Mouse (Mus musculus) ZHBTc4 (cell line): ENCODE measurements around the gene Klhl26.

ENCODE experiments used
- DNase-seq: peaks from one replicate; pipeline ENCODE4 v3.0.0-alpha.2; 2011; ENCODE audit warnings: low read depth, low spot score

Gene Klhl26

DNA sequence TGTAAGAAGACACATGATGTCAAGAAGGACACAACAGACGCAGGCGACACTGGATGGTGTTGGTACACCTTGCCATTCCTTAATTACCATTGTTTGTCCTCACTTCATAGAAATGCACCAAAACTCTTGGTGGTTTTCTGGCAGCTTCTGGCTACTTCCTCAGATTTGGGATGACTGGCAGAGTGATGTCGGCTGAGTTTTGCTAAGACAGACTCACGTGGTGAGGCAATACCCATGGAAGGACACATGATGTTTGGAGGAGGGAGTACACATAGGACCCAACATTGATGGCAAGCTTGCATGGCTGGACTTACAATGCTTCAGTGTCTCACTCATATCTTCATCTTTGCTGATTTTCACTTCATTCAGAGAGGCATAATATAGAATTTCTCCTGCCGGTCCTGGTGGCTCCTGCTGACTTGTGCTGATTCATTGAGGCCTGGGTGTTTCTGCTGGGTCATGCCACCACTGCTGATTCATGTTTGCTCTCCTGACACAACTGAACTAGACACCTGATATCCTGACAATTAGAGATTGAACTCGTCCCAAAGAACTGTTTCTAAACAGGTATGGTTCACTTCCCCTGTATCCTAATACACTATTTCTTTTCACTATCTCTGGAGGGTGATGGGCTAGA, 62.3 kb downstream of the Klhl26 start:
- no peak for DNase-seq

DNA sequence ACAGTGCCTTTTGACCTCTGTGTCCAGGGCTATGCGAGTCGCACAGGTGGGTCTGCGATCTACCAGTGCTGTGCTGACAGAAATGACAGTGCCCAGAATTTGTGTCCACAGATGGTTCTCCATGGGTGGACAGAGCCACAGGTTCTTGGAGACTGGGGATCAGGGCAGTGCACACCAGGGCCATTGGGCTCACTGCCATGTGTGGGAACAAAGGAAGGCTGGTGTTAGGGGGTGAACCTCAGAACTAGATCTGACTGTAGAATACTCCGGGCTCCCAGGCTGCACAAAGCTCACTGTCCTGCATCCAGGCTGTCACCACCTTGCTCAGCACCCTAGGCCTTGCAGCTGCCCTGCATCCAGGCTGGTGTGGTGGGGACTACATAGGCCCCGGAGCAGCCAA, 66.5 kb downstream of the Klhl26 start:
- DNase-seq = no peak

- no peak for DNase-seq
Measured at GRCm38 (mm10) chr8:70409455-70409871, 67.3 kb downstream of the Klhl26 start.

GRCm38 (mm10) chr8:70409019-70409418, 67.7 kb downstream of the Klhl26 start:
- DNase-seq = no peak

GRCm38 (mm10) chr8:70408301-70408700, 68.5 kb downstream of the Klhl26 start:
- no peak for DNase-seq

DNA sequence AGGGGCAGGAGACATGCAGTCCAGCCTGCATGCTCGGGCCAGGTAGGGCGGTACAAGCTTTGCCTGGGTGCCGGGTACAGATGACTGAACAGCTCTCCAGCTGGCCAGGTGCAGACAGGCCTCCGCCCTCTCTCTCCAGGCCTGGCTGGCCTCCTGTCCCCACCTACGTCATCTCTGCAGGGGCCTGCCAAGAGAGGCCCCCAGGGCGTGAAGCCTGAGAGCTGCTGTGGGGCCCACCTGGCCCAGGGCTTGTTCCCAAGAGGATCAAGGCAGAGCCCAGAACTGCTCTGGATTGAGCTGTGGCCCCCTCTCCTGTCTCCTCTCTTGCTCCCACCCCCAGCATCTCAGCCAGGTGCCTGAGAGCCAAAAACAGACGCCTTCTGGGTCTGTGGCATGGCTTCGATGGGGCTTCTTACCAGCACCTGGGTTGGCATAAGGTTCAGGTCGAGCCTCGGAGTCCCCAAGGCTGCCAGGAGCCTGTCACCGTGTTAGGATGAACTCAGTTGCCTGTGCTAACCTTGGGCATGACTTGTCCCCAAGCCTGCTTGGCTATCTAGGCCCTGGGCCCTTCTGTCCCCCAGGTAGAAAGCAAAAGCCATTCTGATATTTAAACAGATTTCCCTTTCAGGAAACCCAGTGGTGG, 70.2 kb downstream of the Klhl26 start:
- DNase-seq = no peak

DNA sequence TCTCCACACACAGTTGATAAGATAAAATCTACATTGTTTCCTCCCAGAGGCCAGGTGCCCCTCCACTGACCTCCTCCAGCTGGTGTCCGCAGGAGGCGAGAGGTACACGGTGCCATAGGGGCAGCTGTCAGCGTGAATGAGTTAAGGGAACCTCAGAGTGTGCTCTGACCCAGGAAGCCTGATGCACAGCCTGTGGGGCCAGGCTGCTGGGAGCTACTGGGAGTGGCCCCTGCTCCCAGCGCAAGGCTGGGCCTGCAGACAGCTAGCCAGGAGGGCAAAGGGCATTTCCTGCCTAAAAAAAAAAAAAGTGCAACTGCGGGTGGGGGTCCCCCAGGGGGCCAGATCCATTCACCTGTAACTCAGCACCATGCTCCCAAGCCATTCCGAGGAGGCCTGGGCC, 71.6 kb downstream of the Klhl26 start:
- no peak for DNase-seq

DNA sequence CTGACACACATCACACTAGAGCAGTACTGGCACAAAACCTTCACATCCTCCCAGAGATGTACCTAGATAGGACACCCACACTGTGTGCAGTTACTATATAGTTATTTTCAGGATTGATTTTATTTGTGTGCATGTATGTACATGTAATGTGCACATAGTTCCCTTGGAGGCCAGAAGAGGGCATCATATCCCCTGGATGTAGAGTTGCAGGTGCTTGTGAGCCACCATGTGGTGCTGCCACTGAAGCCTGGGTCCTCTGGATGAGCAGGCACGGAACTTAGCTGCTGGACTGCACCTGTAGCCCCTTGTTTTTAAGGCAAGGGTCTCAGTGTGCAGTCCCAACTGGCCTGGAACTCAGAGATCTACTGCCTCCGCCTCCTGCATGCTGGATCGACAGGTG, 72.6 kb downstream of the Klhl26 start:
- DNase-seq = no peak
